Mouse (Mus musculus) midbrain, embryonic 11.5 days (tissue): ENCODE data around the gene Mxd4. TPM values are rescaled to one million over a fixed set of nuclear protein-coding genes. Genes with fewer than 3 reads are reported as not detected.

ENCODE experiments used
- ATAC-seq: fragments of 200-750 bp; cut with Nextera tagmentation; 2 replicates; pipeline ENCODE4 v1.8.0; 2017; ENCODE audit warnings: moderate TSS enrichment, moderate library complexity; ENCODE audit not compliant: low FRiP score
- DNase-seq: peaks from one replicate; pipeline ENCODE4 v3.0.0; 2015; ENCODE audit warnings: low spot score; ENCODE audit errors: missing footprints
- H3K27ac ChIP-seq: fragments of 300-500 bp; sonication (generic); 2 replicates; pipeline ENCODE4 v1.5.1; 2014; ENCODE audit warnings: low read depth, low read length
- H3K27me3 ChIP-seq: fragments of 300-500 bp; sonication (generic); 2 replicates; pipeline ENCODE4 v1.6.1; 2014; ENCODE audit warnings: mild to moderate bottlenecking, low read length, moderate library complexity, mixed read lengths; ENCODE audit not compliant: control insufficient read depth, insufficient read depth
- H3K36me3 ChIP-seq: fragments of 300-500 bp; sonication (generic); 2 replicates; pipeline ENCODE4 v1.6.1; 2014; ENCODE audit warnings: mild to moderate bottlenecking, low read length, moderate library complexity, mixed read lengths; ENCODE audit not compliant: control insufficient read depth, insufficient read depth
- H3K4me1 ChIP-seq: fragments of 300-500 bp; sonication (generic); 2 replicates; pipeline ENCODE4 v1.6.1; 2014; ENCODE audit warnings: low read length; ENCODE audit not compliant: control insufficient read depth, insufficient read depth
- H3K4me2 ChIP-seq: fragments of 300-500 bp; sonication (generic); 2 replicates; pipeline ENCODE4 v1.6.1; 2014; ENCODE audit warnings: mild to moderate bottlenecking, moderate library complexity
- H3K4me3 ChIP-seq: fragments of 300-500 bp; sonication (generic); 2 replicates; pipeline ENCODE4 v1.5.1; 2014; ENCODE audit warnings: low read depth, low read length
- H3K9ac ChIP-seq: fragments of 300-500 bp; sonication (generic); 2 replicates; pipeline ENCODE4 v1.6.1; 2014; ENCODE audit warnings: low read length
- H3K9me3 ChIP-seq: fragments of 300-500 bp; sonication (generic); 2 replicates; pipeline ENCODE4 v1.6.1; 2016; ENCODE audit warnings: low read length; ENCODE audit not compliant: control insufficient read depth
- WGBS: fragments of 180-500 bp; shearing (Covaris S2); extraction: QIAGEN DNeasy Blood & Tissue Kit; methylation state at CpG from one replicate; pipeline ENCODE4 v1.1.7; 2014; 5-methylcytosine and 5-hydroxymethylcytosine counted together
- polyA plus RNA-seq: library from polyadenylated mRNA; unstranded; fragments of >200 nt; fragmentation: Nextera tagmentation; extraction: Ambion mirVana; gene quantifications from 2 replicates; pipeline ENCODE4 v1.2.1, GENCODE M21; 2014

Mxd4 gene
- polyA plus RNA-seq, 1 experiment from 2014 or later: 19.3 TPM

DNA sequence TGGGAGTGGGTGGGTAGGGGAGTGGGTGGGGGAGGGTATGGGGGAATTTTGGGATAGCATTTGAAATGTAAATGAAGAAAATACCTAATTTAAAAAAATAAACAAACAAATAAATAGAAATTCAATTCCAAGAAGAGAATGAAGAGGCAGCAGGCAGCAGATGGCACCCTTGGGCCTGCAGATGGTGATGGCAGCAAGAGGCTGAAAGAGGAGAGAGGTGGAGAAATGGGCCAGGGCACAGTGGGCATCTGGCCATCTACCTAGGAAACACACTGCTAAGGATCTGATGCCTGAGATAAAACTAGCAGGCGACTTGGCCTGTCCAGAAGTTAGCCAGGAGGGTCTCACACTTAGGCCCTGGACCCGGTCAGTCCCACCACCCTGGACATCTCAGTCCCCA lies 17.4 kb upstream of the Mxd4 start:
- ATAC-seq: no peak
- Histone ChIP-seq H3K9me3 (no peaks in the 10 kb centered on the region), H3K27ac (no peak overlapping the region), H3K9ac (no peak overlapping the region), H3K4me3 (no peak overlapping the region), H3K4me1 (no peaks in the 10 kb centered on the region), H3K27me3 (no peaks in the 10 kb centered on the region), H3K36me3 (no peaks in the 10 kb centered on the region), H3K4me2 (no peak overlapping the region)
- WGBS: 90% methylated on average over 2 of the region's 2 CpGs
- DNase-seq: no peak

DNA sequence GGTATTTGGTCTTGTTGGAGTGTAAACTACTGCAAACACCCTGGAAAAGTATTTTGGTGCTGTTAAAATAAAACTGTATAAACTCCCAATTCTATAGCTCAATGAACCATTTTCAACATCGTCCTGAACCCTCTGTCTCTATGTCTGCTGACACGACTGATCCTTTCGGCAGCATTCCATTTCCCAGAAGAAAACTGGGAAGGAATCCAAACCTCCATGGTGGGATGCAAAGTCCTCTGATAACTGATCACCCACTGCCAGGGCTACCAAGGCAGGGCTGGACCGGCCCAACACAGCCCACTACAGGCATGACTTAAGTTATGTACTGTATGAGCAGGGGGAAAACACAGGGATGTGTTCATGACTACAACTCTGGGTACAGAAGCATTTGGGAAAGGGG lies 14.5 kb upstream of the Mxd4 start:
- ATAC-seq (no peak), DNase-seq (no peak)
- Histone ChIP-seq H3K27me3 (no peaks in the 10 kb centered on the region), H3K9me3 (no peaks in the 10 kb centered on the region), H3K36me3 (no peaks in the 10 kb centered on the region), H3K4me3 (no peak overlapping the region), H3K27ac (no peak overlapping the region), H3K9ac (no peak overlapping the region), H3K4me2 (no peak overlapping the region), H3K4me1 (no peaks in the 10 kb centered on the region)
- 89% methylated on average over 4 of the region's 4 CpGs for WGBS

DNA sequence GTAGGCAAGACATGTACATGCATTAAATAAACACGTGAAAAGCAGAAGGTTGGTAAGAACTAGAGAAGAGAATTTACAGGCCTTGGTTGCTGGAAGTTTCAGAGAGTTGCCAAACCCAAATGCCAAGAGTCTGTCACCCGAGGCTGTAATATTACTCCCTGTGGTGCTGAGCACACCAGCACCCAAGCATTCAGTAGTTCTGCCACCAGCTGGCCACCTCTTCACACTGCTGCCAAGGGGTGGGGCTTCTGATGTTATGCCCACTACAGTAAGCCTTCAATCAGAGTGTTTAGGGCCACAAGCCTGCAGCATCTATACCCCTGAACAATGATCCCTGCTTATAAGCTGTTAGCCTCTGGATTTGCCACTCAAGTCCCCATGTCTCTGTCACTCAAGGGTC lies 13.9 kb upstream of the Mxd4 start:
- DNase-seq: no peak
- ATAC-seq: no peak
- Histone ChIP-seq H3K4me3 (no peak overlapping the region), H3K27ac (no peak overlapping the region), H3K4me1 (no peaks in the 10 kb centered on the region), H3K4me2 (no peak overlapping the region), H3K27me3 (no peaks in the 10 kb centered on the region), H3K9ac (no peak overlapping the region), H3K9me3 (no peaks in the 10 kb centered on the region), H3K36me3 (no peaks in the 10 kb centered on the region)
- WGBS: 83% methylated on average over 2 of the region's 2 CpGs

DNA sequence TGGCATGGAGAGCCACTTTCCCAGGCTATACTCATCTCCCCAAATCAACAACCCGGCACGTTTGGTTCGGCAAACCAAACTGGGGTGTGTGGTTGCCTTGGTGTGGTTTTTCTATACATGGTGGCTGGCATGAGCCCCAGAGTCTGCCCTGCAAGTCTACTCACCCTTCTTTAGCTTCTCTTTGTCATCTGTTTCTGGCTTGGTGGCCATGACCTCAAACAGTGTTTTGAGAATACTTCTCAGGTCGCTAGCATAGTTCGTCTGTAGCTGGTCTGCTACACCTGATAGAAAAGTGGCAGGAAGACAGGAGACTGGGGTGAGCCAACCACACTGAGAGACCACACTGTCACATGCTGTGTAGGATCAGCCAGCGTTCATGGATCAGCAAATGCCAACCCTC lies 11.1 kb upstream of the Mxd4 start:
- no peak for DNase-seq
- no peaks in the 10 kb centered on the region for H3K36me3 ChIP-seq
- 83% methylated on average over 6 of the region's 6 CpGs for WGBS
- no peak overlapping the region for H3K4me2 ChIP-seq
- ATAC-seq: no peak
- no peak overlapping the region for H3K27ac ChIP-seq
- no peaks in the 10 kb centered on the region for H3K4me1 ChIP-seq
- H3K9ac ChIP-seq: no peak overlapping the region
- no peak overlapping the region for H3K4me3 ChIP-seq
- no peaks in the 10 kb centered on the region for H3K27me3 ChIP-seq
- H3K9me3 ChIP-seq: no peaks in the 10 kb centered on the region

GRCm38 (mm10) chr5:34197243-34197642 lies 9.7 kb upstream of the Mxd4 start:
- H3K27ac ChIP-seq: no peak overlapping the region
- DNase-seq (no peak), ATAC-seq (no peak)
- no peaks in the 10 kb centered on the region for H3K4me1 ChIP-seq
- WGBS: 74% methylated on average over 4 of the region's 4 CpGs
- H3K9ac ChIP-seq: no peak overlapping the region
- no peak overlapping the region for H3K4me2 ChIP-seq
- H3K4me3 ChIP-seq: no peak overlapping the region
- no peaks in the 10 kb centered on the region for H3K36me3 ChIP-seq
- H3K27me3 ChIP-seq: no peaks in the 10 kb centered on the region
- no peaks in the 10 kb centered on the region for H3K9me3 ChIP-seq

- no peaks in the 10 kb centered on the region for H3K36me3 ChIP-seq
- no peak overlapping the region for H3K4me3 ChIP-seq
- no peaks in the 10 kb centered on the region for H3K27me3 ChIP-seq
- 85% methylated on average over 7 of the region's 7 CpGs for WGBS
- no peak overlapping the region for H3K27ac ChIP-seq
- no peaks in the 10 kb centered on the region for H3K4me1 ChIP-seq
- H3K9me3 ChIP-seq: no peaks in the 10 kb centered on the region
- H3K9ac ChIP-seq: no peak overlapping the region
- H3K4me2 ChIP-seq: no peak overlapping the region
- no peak for ATAC-seq
- DNase-seq: no peak
Observed at GRCm38 (mm10) chr5:34196423-34196822, 8.9 kb upstream of the Mxd4 start.

DNA sequence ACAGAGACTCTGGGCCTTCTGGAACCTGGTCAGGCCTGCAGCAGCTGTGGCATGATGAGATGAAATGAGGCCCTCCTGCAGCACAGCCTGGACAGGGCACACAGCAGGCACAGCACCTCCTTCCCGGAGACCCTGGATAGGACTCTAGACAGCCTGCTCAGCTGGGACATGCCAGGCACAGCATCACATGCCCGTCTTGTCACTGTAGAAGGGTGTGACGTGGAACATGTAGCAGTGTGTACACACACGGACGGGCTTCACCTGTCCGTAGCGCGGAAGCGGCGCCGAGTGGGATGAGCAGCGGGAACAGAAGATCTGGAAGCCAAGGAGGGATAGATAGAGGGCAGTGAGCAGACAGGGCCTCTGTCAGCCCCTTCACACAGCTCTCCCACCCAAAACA lies 8.3 kb upstream of the Mxd4 start:
- no peak overlapping the region for H3K4me2 ChIP-seq
- ATAC-seq (no peak), DNase-seq (no peak)
- no peaks in the 10 kb centered on the region for H3K36me3 ChIP-seq
- no peaks in the 10 kb centered on the region for H3K4me1 ChIP-seq
- no peak overlapping the region for H3K4me3 ChIP-seq
- H3K9me3 ChIP-seq: no peaks in the 10 kb centered on the region
- no peak overlapping the region for H3K9ac ChIP-seq
- H3K27ac ChIP-seq: no peak overlapping the region
- WGBS: 94% methylated on average over 12 of the region's 12 CpGs
- H3K27me3 ChIP-seq: no peaks in the 10 kb centered on the region

GRCm38 (mm10) chr5:34194975-34195662 lies 7.6 kb upstream of the Mxd4 start:
- ATAC-seq: no peak
- no peak for DNase-seq
- H3K9me3 ChIP-seq: no peaks in the 10 kb centered on the region
- H3K4me3 ChIP-seq: no peak overlapping the region
- H3K9ac ChIP-seq: no peak overlapping the region
- no peaks in the 10 kb centered on the region for H3K27me3 ChIP-seq
- 84% methylated on average over 6 of the region's 6 CpGs for WGBS
- H3K4me1 ChIP-seq: no peaks in the 10 kb centered on the region
- no peak overlapping the region for H3K4me2 ChIP-seq
- H3K36me3 ChIP-seq: no peaks in the 10 kb centered on the region
- no peak overlapping the region for H3K27ac ChIP-seq

DNA sequence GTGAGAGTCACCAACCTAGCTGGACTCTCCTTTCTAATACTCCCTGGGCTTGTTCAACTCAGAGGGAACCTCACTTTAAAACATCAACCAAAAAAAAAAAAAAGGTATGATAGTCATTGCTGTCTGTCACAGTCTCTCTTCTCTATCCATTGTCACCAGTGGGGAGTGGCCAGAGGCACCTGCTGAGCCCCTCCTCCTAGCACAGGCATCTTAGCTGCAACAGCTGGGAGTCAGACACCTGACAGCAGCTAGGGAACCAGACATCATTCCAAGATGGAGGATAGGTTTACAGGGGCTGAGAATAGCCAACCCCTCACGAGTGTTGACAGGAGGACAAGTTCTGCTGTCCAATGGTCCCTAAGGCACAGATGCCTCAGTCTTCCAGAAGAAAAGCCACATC lies 6.9 kb upstream of the Mxd4 start:
- H3K4me2 ChIP-seq: no peak overlapping the region
- H3K9me3 ChIP-seq: no peaks in the 10 kb centered on the region
- H3K4me1 ChIP-seq: no peaks in the 10 kb centered on the region
- ATAC-seq: no peak
- WGBS: 58% methylated on average over 1 of the region's 1 CpGs
- no peak overlapping the region for H3K4me3 ChIP-seq
- H3K27ac ChIP-seq: no peak overlapping the region
- no peak for DNase-seq
- no peaks in the 10 kb centered on the region; the same call in 1 of the 2 replicates for H3K27me3 ChIP-seq
- no peaks in the 10 kb centered on the region for H3K36me3 ChIP-seq
- H3K9ac ChIP-seq: no peak overlapping the region
